Comparison of ENCODE assay signal across 26 mouse cellular contexts in genomic region chr4:101862289-101862688, GRCm38 (mm10). TPM values are rescaled to one million over a fixed set of nuclear protein-coding genes. Genes with fewer than 3 reads are reported as not detected.
DNase-seq lines count a peak whose midpoint lies in the region; TF ChIP-seq lines count a peak whose summit lies in the region.
"Had no signal": no experiment of that assay in that cellular context is flagged by ENCODE, and none has a peak within 500 bp of the region (broad histone marks: within the 10 kb centered on the region; RNA-seq: fewer than 3 reads in every experiment).

No protein-coding gene starts in this region.

- in situ Hi-C loops in ES-E14 (cut with MboI; ENCODE audit: low sequenced_read_pairs in 2 of 2, unreplicated experiment in 2 of 2), result loop anchor here in 1 of 2 experiments (25.0 kb wide), 1 partner anchor 125 kb away; the partner anchor contains the start of genes Gm12789 and Gm12790

- H3K9me3 ChIP-seq in ES-E14 (ENCODE audit: control insufficient read depth, insufficient read depth, low read depth, low read length), result no peaks in the 10 kb centered on the region

- no peak for TF ChIP-seq CTCF in layer of hippocampus, adult 2 months (conservative IDR thresholded peaks at IDR 0.05)

- no peak overlapping the region for H3K27ac ChIP-seq in ES-E14 (ENCODE audit: insufficient read depth, low read depth, low read length, poor library complexity, severe bottlenecking)
- H3K27ac ChIP-seq in layer of hippocampus, adult 2 months, result no peak overlapping the region

- no peaks in the 10 kb centered on the region for H3K36me3 ChIP-seq in ES-E14 (ENCODE audit: control insufficient read depth, insufficient read depth, low read length, poor library complexity, severe bottlenecking)
- H3K36me3 ChIP-seq: G1E had no signal

- DNase-seq in ES-CJ7 (ENCODE audit: low read depth, low spot score) (peak; percentile 30), ES-E14 (ENCODE audit: low read depth, low spot score) (no peak), R1 (ENCODE audit: low read depth, low spot score) (peak; percentile 72), ZHBTc4 (ENCODE audit: low read depth, low spot score) (peak; percentile 37)
- no peak for DNase-seq in spleen, adult 12 weeks (ENCODE audit: low spot score)
- DNase-seq in frontal cortex, postnatal 10 days (ENCODE audit: low spot score in 2 of 2), result no peak
- no peak for DNase-seq in adrenal gland, postnatal 36 days
- no peak for DNase-seq in layer of hippocampus, adult 2 months (ENCODE audit: low spot score in 2 of 2)
- DNase-seq: adrenal gland, adult 2 months; adrenal gland, adult 8-10 months; adrenal gland, postnatal 10 days; adrenal gland, postnatal 14 days; adrenal gland, postnatal 25 days; B cell, adult 2 months; cerebellum, adult 11 months; cerebellum, adult 11-12 months; cerebellum, adult 18-20 months; cerebellum, adult 2 months; cerebellum, adult 8-10 months; cerebellum, adult 9-10 months; cerebellum, adult 9-11 months had no signal

- H3K4me1 ChIP-seq in ES-E14 (ENCODE audit: control insufficient read depth in 2 of 2, insufficient read depth in 2 of 2, low read length in 2 of 2, poor library complexity in 1 of 2), result peaks cover 0 to 8% of the 10 kb centered on the region in 2 experiments; a peak in 2 of 4 replicates

- H3K9ac ChIP-seq in ES-E14 (ENCODE audit: insufficient read depth, low read depth, low read length, poor library complexity, severe bottlenecking), result no peak overlapping the region

- no peak overlapping the region for H3K4me3 ChIP-seq in ES-E14 (ENCODE audit: insufficient read depth in 1 of 2, low read depth in 1 of 2, low read length in 2 of 2, poor library complexity in 1 of 2, severe bottlenecking in 1 of 2)
- H3K4me3 ChIP-seq in layer of hippocampus, adult 2 months, result no peak overlapping the region

TF ChIP-seq in ES-E14, 5 proteins besides CTCF, POLR2A, EP300 and RAD21:
- TF ChIP-seq ZC3H11A (IDR thresholded peaks at IDR 0.05; ENCODE audit: borderline replicate concordance, low read depth, low read length), result no peak
- peak; percentile 54; the same call in 1 of the 2 replicates for TF ChIP-seq ZNF384 (IDR thresholded peaks at IDR 0.05; ENCODE audit: low read depth, low read length)
- TF ChIP-seq CHD2 (IDR thresholded peaks at IDR 0.05; ENCODE audit: low read depth, low read length), result no peak
- TF ChIP-seq MAFK (IDR thresholded peaks at IDR 0.05; ENCODE audit: insufficient read depth, low read depth, low read length), result no peak
TF ChIP-seq in ES-E14: peak in this region for 1.

RNA-seq across cellular contexts. Expression of gene B020004J07Rik, which starts 18.5 kb away (rescaled TPM):
- total RNA-seq in ES-E14 (2012; rRNA removed), result 0.58 and 1.5 TPM in 2 replicates
- not detected for total RNA-seq in adrenal gland, postnatal 36 days (2021)
- not detected for total RNA-seq in layer of hippocampus, adult 2 months (2021)
- total RNA-seq: adrenal gland, adult 18-20 months; adrenal gland, adult 2 months; adrenal gland, adult 8-10 months; adrenal gland, postnatal 10 days; adrenal gland, postnatal 14 days; adrenal gland, postnatal 25 days; adrenal gland, postnatal 4 days; CH12.LX; G1E; MEL had no signal

RNA-seq across cellular contexts. Expression of gene C130073F10Rik, which starts 31.3 kb away (rescaled TPM):
- 4.2 and 8.8 TPM in 2 replicates for total RNA-seq in ES-E14 (2012; rRNA removed)
- total RNA-seq in adrenal gland, postnatal 36 days (2021), result not detected
- not detected for total RNA-seq in layer of hippocampus, adult 2 months (2021)
- total RNA-seq: adrenal gland, adult 18-20 months; adrenal gland, adult 2 months; adrenal gland, adult 8-10 months; adrenal gland, postnatal 10 days; adrenal gland, postnatal 14 days; adrenal gland, postnatal 25 days; adrenal gland, postnatal 4 days; CH12.LX; MEL had no signal

RNA-seq across cellular contexts. Expression of gene Gm12800, which starts 46.6 kb away (rescaled TPM):
- total RNA-seq in ES-E14 (2012; rRNA removed), result 10.6 and 11.2 TPM in 2 replicates
- total RNA-seq in adrenal gland, postnatal 36 days (2021), result not detected
- not detected for total RNA-seq in layer of hippocampus, adult 2 months (2021)
- total RNA-seq: adrenal gland, adult 18-20 months; adrenal gland, adult 2 months; adrenal gland, adult 8-10 months; adrenal gland, postnatal 10 days; adrenal gland, postnatal 14 days; adrenal gland, postnatal 25 days; adrenal gland, postnatal 4 days; CH12.LX; G1E; MEL had no signal

Comparison
In these comparisons a context has a peak if more than half of its experiments do, and no peak if none do; other contexts are left out.
1. DNase-seq: peak in ES-CJ7 (single experiment), R1 (single experiment) and ZHBTc4 (single experiment); none in ES-E14 (single experiment), spleen, adult 12 weeks (single experiment), frontal cortex, postnatal 10 days (0 of 2), adrenal gland, postnatal 36 days (0 of 2) and layer of hippocampus, adult 2 months (0 of 2).
2. RNA of gene Gm12800, which starts 46.6 kb away (total RNA-seq): 10.6 to 11.2 TPM in ES-E14; not detected in adrenal gland, postnatal 36 days and not detected in layer of hippocampus, adult 2 months; every median in the first group is over 10 times any median in the second.